Comparison of ENCODE assay signal across 23 mouse cellular contexts in the genomic region with DNA sequence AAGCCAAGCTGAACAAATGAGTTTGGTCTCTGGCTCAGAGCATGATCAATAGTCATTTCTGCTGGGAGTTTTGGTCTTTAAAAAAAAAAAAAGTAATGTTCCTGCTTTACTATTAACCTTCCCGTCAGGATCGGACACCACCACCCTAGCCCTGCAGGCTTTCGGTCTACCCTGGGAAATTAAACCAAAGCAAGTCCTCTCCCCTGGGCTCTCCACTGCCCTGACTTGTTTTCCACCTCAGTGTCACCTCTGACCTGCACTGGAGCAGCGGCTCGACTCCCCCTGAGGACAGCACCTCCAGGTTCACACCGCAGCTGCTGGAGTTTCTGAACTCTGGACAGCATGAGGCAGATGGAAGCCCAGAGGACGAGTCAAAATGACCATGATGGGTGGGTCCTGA. TPM values are rescaled to one million over a fixed set of nuclear protein-coding genes. Genes with fewer than 3 reads are reported as not detected.
DNase-seq lines count a peak whose midpoint lies in the region; ATAC-seq and TF ChIP-seq lines count a peak whose summit lies in the region.
"Had no signal": no experiment of that assay in that cellular context is flagged by ENCODE, and none has a peak within 500 bp of the region (broad histone marks: within the 10 kb centered on the region; RNA-seq: fewer than 3 reads in every experiment).

No protein-coding gene starts in this region.

- H3K79me2 ChIP-seq in MEL (ENCODE audit: control insufficient read depth, insufficient read depth, low read length, poor library complexity) = no peaks in the 10 kb centered on the region; the same call in 1 of the 2 replicates

- 59% methylated on average over 7 of the region's 7 CpGs for WGBS in hindbrain, embryonic 13.5 days
- WGBS in hindbrain, embryonic 10.5 days = 66% methylated on average over 7 of the region's 7 CpGs
- 64% methylated on average over 7 of the region's 7 CpGs for WGBS in liver, embryonic 13.5 days (ENCODE audit: insufficient replicate concordance)
- WGBS in liver, postnatal 0 days (ENCODE audit: insufficient replicate concordance) = 59% methylated on average over 7 of the region's 7 CpGs

- TF ChIP-seq RAD21 in MEL (IDR thresholded peaks at IDR 0.05; ENCODE audit: low read depth, low read length) = no peak

- H3K9me3 ChIP-seq in hindbrain, embryonic 13.5 days = no peaks in the 10 kb centered on the region
- H3K9me3 ChIP-seq in hindbrain, embryonic 10.5 days = no peaks in the 10 kb centered on the region
- no peaks in the 10 kb centered on the region for H3K9me3 ChIP-seq in liver, embryonic 13.5 days (replicated peaks)
- H3K9me3 ChIP-seq in MEL (replicated peaks; ENCODE audit: insufficient read depth, low read length) = no peaks in the 10 kb centered on the region
- H3K9me3 ChIP-seq in liver, postnatal 0 days (ENCODE audit: low read length) = no peaks in the 10 kb centered on the region
- H3K9me3 ChIP-seq: hindbrain, embryonic 15.5 days had no signal

- H3K4me2 ChIP-seq in hindbrain, embryonic 13.5 days = no peak overlapping the region
- H3K4me2 ChIP-seq in liver, embryonic 13.5 days = no peak overlapping the region
- H3K4me2 ChIP-seq in liver, postnatal 0 days (ENCODE audit: low read depth, low read length) = no peak overlapping the region
- H3K4me2 ChIP-seq: heart, embryonic 11.5 days; hindbrain, embryonic 15.5 days had no signal

- ATAC-seq in hindbrain, embryonic 13.5 days (ENCODE audit: low FRiP score) = no peak
- no peak for ATAC-seq in liver, embryonic 13.5 days (ENCODE audit: low read depth)
- peak; percentile 31; the same call in 1 of the 2 replicates for ATAC-seq in liver, postnatal 0 days
- ATAC-seq: activated CD4-positive, CD25-positive, alpha-beta regulatory T cell, adult 4 months; CD4-positive, CD25-positive, alpha-beta regulatory T cell, adult 4 months; forebrain, embryonic 14.5 days; forebrain, postnatal 0 days had no signal

- H3K4me1 ChIP-seq in hindbrain, embryonic 13.5 days (replicated peaks) = peaks cover 13% of the 10 kb centered on the region
- peaks cover 38% of the 10 kb centered on the region for H3K4me1 ChIP-seq in hindbrain, embryonic 10.5 days (replicated peaks)
- peaks cover 57% of the 10 kb centered on the region for H3K4me1 ChIP-seq in liver, embryonic 13.5 days (replicated peaks)
- peaks cover 5 to 29% of the 10 kb centered on the region in 2 experiments for H3K4me1 ChIP-seq in MEL (ENCODE audit: control insufficient read depth in 1 of 2, insufficient read depth in 2 of 2, low read length in 2 of 2)
- peaks cover 7% of the 10 kb centered on the region for H3K4me1 ChIP-seq in liver, postnatal 0 days (ENCODE audit: insufficient read depth)

- H3K36me3 ChIP-seq in hindbrain, embryonic 13.5 days = no peaks in the 10 kb centered on the region
- peaks cover under 1% of the 10 kb centered on the region for H3K36me3 ChIP-seq in hindbrain, embryonic 10.5 days
- H3K36me3 ChIP-seq in liver, embryonic 13.5 days = peaks cover 2% of the 10 kb centered on the region
- H3K36me3 ChIP-seq in MEL (ENCODE audit: control insufficient read depth in 1 of 2, insufficient read depth in 2 of 2, low read length in 2 of 2) = peaks cover 0 to 14% of the 10 kb centered on the region in 2 experiments; a peak in 3 of 4 replicates
- H3K36me3 ChIP-seq in liver, postnatal 0 days (replicated peaks; ENCODE audit: insufficient read depth, low read length) = 0 out of 2 replicates have a peak, but pooled peaks cover 5% of the 10 kb centered on the region
- H3K36me3 ChIP-seq: hindbrain, embryonic 15.5 days had no signal

- H3K4me3 ChIP-seq in hindbrain, embryonic 13.5 days = no peak overlapping the region
- no peak overlapping the region for H3K4me3 ChIP-seq in hindbrain, embryonic 10.5 days
- H3K4me3 ChIP-seq in liver, embryonic 13.5 days (replicated peaks) = no peak overlapping the region
- no peak overlapping the region for H3K4me3 ChIP-seq in MEL (ENCODE audit: control insufficient read depth in 1 of 2, insufficient read depth in 1 of 2, low read depth in 2 of 2, low read length in 2 of 2)
- no peak overlapping the region for H3K4me3 ChIP-seq in liver, postnatal 0 days (ENCODE audit: low read depth, low read length)
- H3K4me3 ChIP-seq: forebrain, embryonic 10.5 days; heart, adult 2 months; hindbrain, embryonic 15.5 days had no signal

- TF ChIP-seq CTCF in MEL (IDR thresholded peaks at IDR 0.05 in 2 of 3, conservative IDR thresholded peaks at IDR 0.05 in 1 of 3; ENCODE audit: control insufficient read depth in 1 of 3, insufficient read depth in 1 of 3, low read depth in 2 of 3, low read length in 3 of 3, poor library complexity in 1 of 3, severe bottlenecking in 1 of 3) = no peak
- no peak for TF ChIP-seq CTCF in liver, postnatal 0 days (IDR thresholded peaks at IDR 0.05; ENCODE audit: low read depth)

- no peak for TF ChIP-seq EP300 in MEL (IDR thresholded peaks at IDR 0.05; ENCODE audit: low read depth in 1 of 2, low read length in 2 of 2)
- TF ChIP-seq EP300 in liver, postnatal 0 days (IDR thresholded peaks at IDR 0.05; ENCODE audit: low read depth) = no peak

- H3K9ac ChIP-seq in hindbrain, embryonic 13.5 days = no peak overlapping the region
- no peak overlapping the region for H3K9ac ChIP-seq in liver, embryonic 13.5 days
- H3K9ac ChIP-seq in MEL (ENCODE audit: control insufficient read depth, low read depth, low read length, poor library complexity, severe bottlenecking) = 0 out of 2 replicates have a peak overlapping the region, but pooled peaks have one; percentile 2
- no peak overlapping the region for H3K9ac ChIP-seq in liver, postnatal 0 days (replicated peaks)
- H3K9ac ChIP-seq: forebrain, postnatal 0 days; hindbrain, embryonic 15.5 days had no signal

- no peak for DNase-seq in hindbrain, embryonic 10.5 days (ENCODE audit: low spot score)
- DNase-seq in liver, embryonic 13.5 days = no peak
- no peak for DNase-seq in liver
- DNase-seq in MEL (ENCODE audit: low read depth, low spot score) = no peak
- DNase-seq in liver, postnatal 0 days = no peak
- DNase-seq: adrenal gland, adult 8-10 months; adrenal gland, postnatal 25 days; cerebellum, adult 11-12 months; cerebellum, adult 8-10 months; cerebellum, postnatal 10 days; cerebellum, postnatal 36 days; embryo, embryonic 11 days; forebrain, postnatal 0 days; gastrocnemius, postnatal 36 days; heart, adult 2 months; heart, postnatal 36 days had no signal

- TF ChIP-seq POLR2A in MEL (IDR thresholded peaks at IDR 0.05; ENCODE audit: control insufficient read depth in 1 of 2, insufficient read depth in 1 of 2, low read depth in 1 of 2, low read length in 2 of 2, poor library complexity in 1 of 2) = no peak

- H3K27me3 ChIP-seq in hindbrain, embryonic 13.5 days = no peaks in the 10 kb centered on the region
- H3K27me3 ChIP-seq in hindbrain, embryonic 10.5 days (ENCODE audit: insufficient read depth, poor library complexity, severe bottlenecking) = no peaks in the 10 kb centered on the region
- no peaks in the 10 kb centered on the region for H3K27me3 ChIP-seq in liver, embryonic 13.5 days
- no peaks in the 10 kb centered on the region for H3K27me3 ChIP-seq in MEL (ENCODE audit: control insufficient read depth in 1 of 2, insufficient read depth in 2 of 2, low read length in 2 of 2)
- no peaks in the 10 kb centered on the region for H3K27me3 ChIP-seq in liver, postnatal 0 days (ENCODE audit: insufficient read depth, low read length)
- H3K27me3 ChIP-seq: hindbrain, embryonic 15.5 days had no signal

- peak overlapping the region; percentile 40; the same call in 1 of the 2 replicates for H3K27ac ChIP-seq in hindbrain, embryonic 13.5 days
- no peak overlapping the region for H3K27ac ChIP-seq in hindbrain, embryonic 10.5 days
- peak overlapping the region; percentile 73; the same call in 1 of the 2 replicates for H3K27ac ChIP-seq in liver, embryonic 13.5 days
- H3K27ac ChIP-seq in MEL (ENCODE audit: control insufficient read depth, low read depth, low read length) = peak overlapping the region; percentile 34; the same call in 1 of the 2 replicates
- H3K27ac ChIP-seq in liver, postnatal 0 days (ENCODE audit: low read depth) = 0 out of 2 replicates have a peak overlapping the region, but pooled peaks have one; percentile 22
- H3K27ac ChIP-seq: forebrain, embryonic 10.5 days; heart, adult 2 months; hindbrain, embryonic 15.5 days had no signal

TF ChIP-seq in MEL, 35 proteins besides CTCF, POLR2A, EP300 and RAD21:
- no peak for TF ChIP-seq ZNF384 (IDR thresholded peaks at IDR 0.05; ENCODE audit: low read depth, low read length)
- no peak for TF ChIP-seq GABPA (IDR thresholded peaks at IDR 0.05; ENCODE audit: low read depth, low read length)
- no peak for TF ChIP-seq CHD1 (IDR thresholded peaks at IDR 0.05; ENCODE audit: low read depth, low read length)
- no peak for TF ChIP-seq CHD2 (IDR thresholded peaks at IDR 0.05; ENCODE audit: low read length)
- no peak for TF ChIP-seq MAZ (IDR thresholded peaks at IDR 0.05; ENCODE audit: low read depth, low read length)
- TF ChIP-seq BHLHE40 (IDR thresholded peaks at IDR 0.05; ENCODE audit: borderline replicate concordance, low read depth, low read length) = no peak
- TF ChIP-seq USF1 (IDR thresholded peaks at IDR 0.05; ENCODE audit: low read depth, low read length) = no peak
TF ChIP-seq in MEL: peak in this region for 0.

RNA-seq across cellular contexts. Expression of a gene that starts 13.9 kb away (rescaled TPM):
- 21.3 and 21.7 TPM in 2 replicates for polyA plus RNA-seq in hindbrain, embryonic 13.5 days (2015; fragmentation: Nextera tagmentation; extraction: Ambion mirVana)
- 6.9 and 7.9 TPM in 2 replicates for polyA plus RNA-seq in hindbrain, embryonic 10.5 days (2016; fragmentation: Nextera tagmentation; extraction: Ambion mirVana)
- polyA plus RNA-seq in liver, embryonic 13.5 days (2015; fragmentation: Nextera tagmentation; extraction: Ambion mirVana) = 7.5 and 9.8 TPM in 2 replicates
- 21.9 and 24.8 TPM in 2 replicates for total RNA-seq in MEL (2012; rRNA removed)
- 10 to 100 TPM in 1 of 2 experiments, not detected in 1; 13.7 TPM for polyA plus RNA-seq in MEL (2012; ENCODE audit: insufficient read depth in 1 of 2, insufficient read length in 2 of 2, low read depth in 1 of 2, low replicate concordance in 2 of 2, missing spikeins in 1 of 2)
- 9.9 and 11.3 TPM in 2 replicates for polyA plus RNA-seq in liver, postnatal 0 days (2015; fragmentation: Nextera tagmentation; extraction: Ambion mirVana)
